Mouse (Mus musculus) macrophage (primary cell): Measurements from ENCODE around the gene Fzd2. TPM values are rescaled to one million over a fixed set of nuclear protein-coding genes. Genes with fewer than 3 reads are reported as not detected.

ENCODE experiments used
- H3K27ac ChIP-seq: fragments of 350-480 bp; formaldehyde crosslinking; 2 replicates; pipeline ENCODE4 v1.9.0; 2021
- H3K36me3 ChIP-seq: fragments of 350-480 bp; formaldehyde crosslinking; 2 replicates; pipeline ENCODE4 v1.9.0; 2021; ENCODE audit errors: inconsistent target
- H3K4me3 ChIP-seq: fragments of 350-480 bp; formaldehyde crosslinking; 2 replicates; pipeline ENCODE4 v1.9.0; 2021; ENCODE audit errors: inconsistent target
- H3K79me2 ChIP-seq: fragments of 350-480 bp; formaldehyde crosslinking; 2 replicates; pipeline ENCODE4 v1.9.0; 2021; ENCODE audit errors: inconsistent target
- WGBS: methylation state at CpG from one replicate; pipeline ENCODE4 v1.1.7; 2026; ENCODE audit warnings: inconsistent platforms; ENCODE audit not compliant: missing documents; 5-methylcytosine and 5-hydroxymethylcytosine counted together
- polyA plus RNA-seq: library from polyadenylated mRNA; stranded (reverse); fragments of 250-400 nt; gene quantifications from 3 replicates; pipeline ENCODE4 v1.2.4, GENCODE M21; 2018; ENCODE audit warnings: inconsistent platforms

The Fzd2 gene
- polyA plus RNA-seq, 1 experiment from 2014 or later = not detected

DNA sequence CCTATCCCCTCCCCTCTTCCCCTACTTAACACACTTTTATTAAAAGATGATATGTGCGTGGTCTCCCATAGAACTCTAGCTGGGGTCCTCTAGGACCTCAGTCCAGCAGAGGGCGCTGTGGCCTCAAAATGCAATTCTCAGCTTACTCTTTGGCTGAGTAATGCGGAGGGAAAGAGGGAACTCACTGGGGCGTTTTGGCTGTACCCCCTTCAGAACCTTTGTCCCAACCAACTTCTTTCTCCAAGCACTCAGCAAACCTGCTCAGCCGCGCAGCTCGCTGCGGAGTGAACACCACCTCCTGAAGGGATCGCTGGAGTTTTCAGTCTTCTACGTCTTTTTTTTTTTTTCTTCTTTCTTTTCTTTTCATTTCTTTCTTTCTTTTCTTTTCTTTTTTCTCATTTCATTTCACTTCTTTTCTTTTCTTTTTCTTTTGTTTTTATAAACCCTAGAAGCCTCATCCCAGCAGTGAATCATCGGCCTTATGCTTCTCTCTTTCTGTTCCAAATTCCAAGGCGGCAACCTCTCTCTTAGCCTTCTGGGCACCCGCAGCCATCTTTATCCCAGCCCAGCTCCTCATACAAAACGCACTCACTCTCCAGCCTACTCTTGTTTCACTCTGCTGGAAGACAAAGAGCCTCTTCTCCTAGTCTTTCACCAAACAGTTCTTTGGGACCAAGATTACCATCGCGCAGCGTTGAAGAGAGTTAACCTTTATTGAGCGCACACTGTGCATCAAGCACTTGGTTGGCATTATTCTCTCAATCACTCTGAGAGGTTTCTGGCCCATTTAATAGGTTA is 31.1 kb upstream of the Fzd2 start:
- Histone ChIP-seq H3K27ac (no peak overlapping the region), H3K79me2 (no peaks in the 10 kb centered on the region), H3K4me3 (peak overlapping the region; percentile 8; the same call in 1 of the 2 replicates), H3K36me3 (no peaks in the 10 kb centered on the region)
- WGBS = 27% methylated on average over 17 of the region's 18 CpGs

DNA sequence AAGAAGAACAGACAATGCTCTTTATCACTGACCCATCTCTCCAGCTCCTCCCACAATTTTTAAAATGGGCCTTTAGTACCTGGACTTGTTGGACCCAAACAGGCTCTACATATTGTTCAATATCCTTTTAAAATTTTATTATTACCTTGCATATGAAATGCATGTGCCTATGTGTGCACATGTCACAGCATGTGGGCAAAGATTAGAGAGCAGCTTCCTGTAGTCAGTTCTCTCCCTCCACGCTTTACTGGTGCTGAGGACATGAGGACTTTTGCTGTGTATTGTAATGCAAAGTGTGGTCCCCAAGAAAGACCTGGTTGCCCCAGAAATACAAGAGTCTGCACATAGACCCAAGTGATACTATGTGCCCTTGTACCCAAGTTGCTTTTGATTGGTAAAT is 29.2 kb upstream of the Fzd2 start:
- WGBS = 75% methylated on average over 1 of the region's 1 CpGs

DNA sequence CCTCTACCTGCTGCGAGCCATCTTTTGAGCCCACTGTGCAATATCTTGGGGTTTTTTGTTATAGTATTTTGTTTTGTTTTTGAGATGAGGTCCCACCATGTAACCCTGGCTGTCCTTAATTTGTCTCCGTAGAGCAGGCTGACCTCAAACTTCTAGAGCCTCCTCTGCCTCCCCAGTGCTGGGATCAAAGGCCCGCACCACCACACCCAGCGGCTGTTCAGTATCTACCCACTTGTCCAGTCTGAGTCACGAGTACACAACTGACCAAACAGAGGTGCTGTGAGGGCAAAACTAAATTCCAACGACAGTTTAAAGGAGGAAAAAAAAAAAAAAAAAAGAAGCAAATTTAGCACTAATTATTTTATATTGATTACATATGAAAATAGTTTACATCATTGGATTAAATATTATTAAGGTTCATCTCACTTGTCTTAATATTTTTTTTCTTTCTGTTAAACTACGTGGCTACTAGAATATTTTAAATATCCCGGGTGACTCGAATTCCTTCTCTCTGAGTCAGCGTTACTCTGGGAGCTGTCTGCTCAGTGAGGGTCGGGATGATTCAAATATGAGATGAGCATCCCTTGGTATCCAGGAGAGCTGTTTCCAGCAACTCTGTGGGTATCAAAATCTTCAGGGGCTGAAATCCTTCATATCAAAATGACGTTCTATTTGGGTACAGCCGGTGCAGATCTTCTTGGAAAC is 28.0 kb upstream of the Fzd2 start:
- Histone ChIP-seq H3K79me2 (no peaks in the 10 kb centered on the region), H3K4me3 (no peak overlapping the region), H3K27ac (no peak overlapping the region), H3K36me3 (no peaks in the 10 kb centered on the region)
- whole genome bisulfite sequencing = 90% methylated on average over 12 of the region's 13 CpGs

More for the DNA sequence above, 29.2 kb upstream of the Fzd2 start:
- no peak overlapping the region for H3K27ac ChIP-seq
- no peaks in the 10 kb centered on the region for H3K79me2 ChIP-seq
- H3K36me3 ChIP-seq = no peaks in the 10 kb centered on the region
- no peak overlapping the region for H3K4me3 ChIP-seq

DNA sequence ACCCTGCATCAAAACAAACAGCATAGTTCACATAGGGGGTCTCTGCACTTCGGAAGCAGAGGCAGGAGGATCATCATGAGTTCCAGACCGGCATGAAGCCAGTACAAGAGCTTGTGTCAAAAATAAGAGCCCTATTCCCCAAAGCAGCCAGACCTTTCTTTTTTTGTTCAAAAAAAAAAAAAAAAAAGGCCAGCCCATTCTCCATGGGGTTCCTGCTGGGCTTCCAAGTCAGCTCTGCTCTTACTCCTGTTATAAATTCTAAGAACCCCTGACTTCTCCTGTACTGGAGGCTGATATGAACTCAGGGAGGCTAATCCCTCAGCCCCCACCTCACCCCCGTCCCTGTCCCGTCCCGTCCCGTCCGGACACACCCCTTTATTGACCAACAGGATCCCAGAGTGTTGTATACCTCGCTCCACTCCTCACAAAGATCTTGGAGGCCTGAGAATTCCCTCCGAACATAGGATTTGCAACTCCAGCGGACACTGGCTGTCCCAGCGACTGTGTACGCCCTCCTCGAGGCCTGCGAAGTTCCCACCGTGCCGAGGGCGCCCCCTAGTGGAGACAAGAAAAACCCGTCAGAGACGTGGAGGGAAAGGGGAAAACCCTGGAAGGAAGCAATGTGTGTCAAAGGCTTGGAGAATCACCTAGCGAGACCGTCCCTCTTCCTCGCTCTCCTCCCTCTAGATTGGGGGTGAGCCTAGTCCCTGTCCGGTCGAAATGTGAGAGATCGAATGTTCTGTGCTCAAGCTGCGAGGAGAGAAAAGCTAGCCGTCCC is 25.7 kb upstream of the Fzd2 start:
- no peaks in the 10 kb centered on the region for H3K36me3 ChIP-seq
- H3K27ac ChIP-seq = no peak overlapping the region
- H3K4me3 ChIP-seq = no peak overlapping the region
- H3K79me2 ChIP-seq = no peaks in the 10 kb centered on the region
- WGBS = 9% methylated on average over 24 of the region's 27 CpGs

DNA sequence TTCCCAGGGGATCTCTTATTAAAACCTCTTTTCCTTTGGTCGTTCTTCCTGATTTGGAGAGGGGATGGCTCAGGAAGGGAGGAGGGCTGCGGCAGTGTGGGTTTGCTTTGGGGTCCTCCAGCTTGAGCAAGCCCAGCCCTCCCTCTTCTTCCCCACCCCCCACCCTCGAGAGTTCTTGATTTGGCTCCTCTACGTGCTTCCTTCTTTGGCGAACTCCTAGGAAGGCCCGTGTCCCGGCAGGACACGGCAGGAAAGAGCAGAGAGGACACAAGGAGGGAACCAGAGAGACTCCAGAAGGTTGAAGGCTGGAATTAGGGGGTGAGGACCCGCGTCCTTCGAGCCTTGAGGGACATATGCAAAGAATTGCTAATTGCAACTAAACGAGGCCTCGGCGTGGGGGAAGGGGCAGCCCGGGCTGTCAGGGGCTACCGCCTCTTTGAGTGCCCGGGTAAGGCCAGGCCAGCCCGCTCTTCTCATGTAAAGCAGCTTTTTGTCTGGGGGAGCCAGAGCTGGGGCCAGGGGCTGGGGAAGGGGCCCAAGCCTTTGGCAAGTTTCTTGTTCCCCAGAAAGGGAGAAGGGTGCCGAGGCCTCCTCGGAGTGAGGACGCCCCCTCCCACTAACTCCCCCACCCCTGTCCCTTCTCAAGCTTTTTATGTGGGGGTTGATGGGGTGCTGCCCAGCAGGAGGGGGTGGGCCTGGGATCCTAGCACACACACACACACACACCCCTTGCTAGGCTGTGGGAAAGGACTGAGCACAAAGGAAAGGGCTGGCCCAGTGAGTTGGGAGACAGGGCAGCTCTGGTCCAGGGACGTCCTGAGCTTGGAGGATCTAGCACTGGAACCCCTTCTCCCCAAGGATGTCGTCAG is 24.8 kb upstream of the Fzd2 start, which contains the start of gene Gm11627:
Gm11627 (minus strand) TSS at position 297 of the 869 bp plus-strand sequence.
- Histone ChIP-seq H3K4me3 (no peak within 1 kb of the TSS), H3K36me3 (no peaks in the 10 kb centered on the region), H3K79me2 (no peaks in the 10 kb centered on the region), H3K27ac (no peak within 1 kb of the TSS)
- WGBS = 40% methylated on average over 22 of the region's 23 CpGs

DNA sequence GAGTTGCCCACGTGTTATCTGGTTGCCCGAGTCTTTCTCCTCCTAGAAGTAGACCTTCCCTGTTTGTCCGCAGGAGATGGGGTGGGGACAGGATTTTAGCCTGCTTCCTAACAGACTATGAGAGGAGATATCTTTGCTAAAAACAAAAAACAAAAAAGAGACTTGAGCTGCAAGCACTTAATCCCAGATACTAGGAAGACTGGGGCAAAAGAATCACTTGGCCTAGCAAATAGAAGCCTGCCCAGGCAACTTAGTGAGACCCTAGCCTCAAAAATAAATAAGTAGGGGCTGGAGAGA is 24.2 kb upstream of the Fzd2 start:
- H3K27ac ChIP-seq = no peak overlapping the region
- no peaks in the 10 kb centered on the region for H3K79me2 ChIP-seq
- no peaks in the 10 kb centered on the region for H3K36me3 ChIP-seq
- no peak overlapping the region for H3K4me3 ChIP-seq
- WGBS = 88% methylated on average over 3 of the region's 3 CpGs

DNA sequence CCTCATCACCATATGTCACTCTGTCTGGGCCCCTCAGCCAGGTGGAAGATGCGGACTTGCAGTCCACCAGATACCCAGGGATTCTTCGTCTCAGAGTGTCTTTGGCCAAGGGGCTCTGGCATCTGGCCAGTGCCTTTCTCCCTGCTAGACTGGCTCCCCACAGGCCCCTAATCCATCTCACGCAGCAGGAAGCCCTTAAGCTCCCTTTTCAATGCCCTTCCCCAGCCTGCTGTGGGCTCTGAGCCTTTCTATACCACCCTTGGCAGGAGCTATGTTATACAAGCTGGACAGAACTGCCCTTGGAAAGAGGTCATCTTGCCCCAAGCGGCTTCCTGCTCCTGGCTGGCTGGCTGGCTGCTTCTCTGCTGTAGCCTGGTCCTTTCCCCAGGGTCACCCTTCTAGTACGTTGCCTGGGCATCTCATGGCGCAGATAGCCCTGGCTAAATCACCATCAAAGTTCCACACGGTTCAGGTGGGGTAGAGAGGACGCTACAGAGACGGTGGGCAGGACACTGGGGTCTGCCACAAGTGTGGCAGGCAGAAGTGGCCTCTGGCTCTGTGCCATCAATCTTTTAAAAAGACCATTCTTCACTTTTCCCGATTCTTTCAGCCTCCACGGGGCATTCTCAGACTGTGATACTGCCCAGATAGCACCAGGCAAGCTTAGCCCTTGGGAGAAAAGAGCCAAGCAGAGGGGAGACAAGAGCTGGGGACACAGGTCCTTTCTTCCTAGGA is 22.7 kb upstream of the Fzd2 start:
- Histone ChIP-seq H3K36me3 (no peaks in the 10 kb centered on the region), H3K27ac (no peak overlapping the region), H3K4me3 (no peak overlapping the region), H3K79me2 (no peaks in the 10 kb centered on the region)
- 50% methylated on average over 11 of the region's 11 CpGs for WGBS

DNA sequence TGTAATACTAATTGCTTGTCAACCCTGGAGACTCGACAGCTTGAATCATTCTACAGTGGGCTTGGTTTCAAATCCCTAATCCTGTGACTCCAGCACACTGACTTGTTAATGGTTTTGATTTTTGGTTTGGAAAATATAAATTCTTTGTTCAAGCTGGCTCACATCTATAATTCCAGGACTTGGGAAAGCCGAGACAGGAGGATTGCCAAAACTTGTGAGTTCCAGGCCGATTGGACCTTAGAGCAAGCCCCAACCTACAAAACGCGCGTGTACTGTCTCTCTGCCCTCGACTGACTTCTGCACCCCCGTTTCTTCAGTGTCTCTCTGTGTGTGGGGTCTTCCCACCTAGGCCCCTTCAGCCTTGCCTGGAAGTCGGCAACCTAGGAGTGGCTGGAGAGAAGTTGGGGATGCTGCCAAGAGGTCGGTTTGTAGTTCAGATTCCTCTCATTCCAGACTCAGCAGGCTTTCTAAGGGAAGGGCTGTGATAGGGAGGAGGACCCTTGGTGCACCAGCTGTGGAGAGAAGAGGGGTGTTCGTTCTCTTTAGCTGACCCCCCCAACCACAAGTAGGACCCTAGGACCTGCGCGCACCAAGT is 22.1 kb upstream of the Fzd2 start:
- Histone ChIP-seq H3K36me3 (no peaks in the 10 kb centered on the region), H3K4me3 (no peak overlapping the region), H3K27ac (no peak overlapping the region), H3K79me2 (no peaks in the 10 kb centered on the region)
- WGBS = 68% methylated on average over 13 of the region's 13 CpGs

DNA sequence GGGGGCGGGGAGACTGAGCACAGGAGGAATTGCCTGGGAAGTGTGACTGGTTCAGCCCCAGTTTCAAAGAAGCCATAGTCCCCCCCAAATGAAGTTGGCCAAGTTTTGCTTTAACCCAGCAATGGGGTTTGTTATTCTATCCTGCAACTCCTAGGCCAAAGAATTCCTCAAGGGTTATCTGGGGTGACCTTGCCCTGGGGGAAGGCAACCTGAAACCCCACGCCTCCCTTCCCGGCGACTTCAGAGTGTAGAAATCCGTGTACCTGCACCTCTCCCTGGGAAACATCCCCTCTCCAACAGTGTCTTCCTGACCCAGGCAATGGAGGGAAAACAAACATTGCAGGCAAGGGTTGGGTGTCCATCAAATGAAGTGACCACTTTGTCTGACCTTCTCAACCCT is 21.5 kb upstream of the Fzd2 start:
- Histone ChIP-seq H3K79me2 (no peaks in the 10 kb centered on the region), H3K36me3 (no peaks in the 10 kb centered on the region), H3K27ac (no peak overlapping the region), H3K4me3 (no peak overlapping the region)
- 55% methylated on average over 5 of the region's 5 CpGs for WGBS

DNA sequence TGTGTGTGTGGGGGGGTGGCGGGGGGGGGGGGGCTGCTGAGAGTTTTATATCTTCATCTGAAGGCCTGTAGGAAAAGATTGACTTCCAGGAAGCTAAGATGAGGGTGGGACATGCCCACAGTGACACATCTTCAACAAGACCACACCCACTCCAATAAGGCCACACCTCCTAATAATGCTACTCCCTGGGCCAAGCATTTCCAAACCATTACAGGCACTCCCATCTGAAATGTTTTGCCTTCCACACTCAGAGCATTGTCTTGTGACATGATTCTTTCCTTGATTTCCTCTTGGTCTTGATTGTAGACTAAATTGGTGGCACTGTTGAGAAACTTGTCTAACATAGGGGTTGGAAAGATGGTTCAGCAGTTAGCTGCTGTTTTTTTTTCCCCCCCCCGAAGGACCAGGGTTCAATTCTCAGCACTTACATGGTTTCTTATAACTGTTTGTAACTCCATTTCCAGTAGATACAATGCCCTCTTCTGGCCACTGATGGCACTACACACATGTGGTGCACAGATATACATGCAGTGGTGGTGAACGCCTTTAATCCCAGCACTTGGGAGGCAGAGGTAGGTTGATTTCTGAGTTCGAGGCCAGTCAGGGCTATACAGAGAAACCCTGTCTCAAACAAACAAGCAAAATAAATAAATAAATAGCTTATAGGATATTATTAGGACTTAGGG is 17.6 kb upstream of the Fzd2 start:
- WGBS = 93% methylated on average over 4 of the region's 4 CpGs
- no peaks in the 10 kb centered on the region for H3K79me2 ChIP-seq
- no peak overlapping the region for H3K27ac ChIP-seq
- H3K36me3 ChIP-seq = no peaks in the 10 kb centered on the region
- H3K4me3 ChIP-seq = no peak overlapping the region

DNA sequence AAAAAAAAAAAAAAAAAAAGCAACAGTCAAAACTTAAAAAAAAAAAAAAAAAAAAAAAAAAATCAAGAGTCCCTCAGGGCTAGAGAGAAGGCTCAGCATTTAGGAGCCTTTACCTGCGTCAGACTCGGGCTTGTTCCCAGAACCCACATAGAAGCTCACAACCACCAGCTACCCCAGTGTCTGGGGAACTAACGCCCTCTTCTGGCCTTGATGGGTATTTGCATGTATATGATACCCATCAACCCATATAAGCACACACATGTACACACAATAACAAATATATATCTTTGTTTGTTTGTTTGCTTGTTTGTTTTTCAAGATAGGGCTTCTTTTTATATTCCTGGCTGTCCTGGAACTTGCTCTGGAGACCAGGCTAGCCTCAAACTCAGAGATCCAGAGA is 16.6 kb upstream of the Fzd2 start:
- no peaks in the 10 kb centered on the region for H3K79me2 ChIP-seq
- no peak overlapping the region for H3K27ac ChIP-seq
- H3K36me3 ChIP-seq = no peaks in the 10 kb centered on the region
- 91% methylated on average over 2 of the region's 3 CpGs for WGBS
- H3K4me3 ChIP-seq = no peak overlapping the region

DNA sequence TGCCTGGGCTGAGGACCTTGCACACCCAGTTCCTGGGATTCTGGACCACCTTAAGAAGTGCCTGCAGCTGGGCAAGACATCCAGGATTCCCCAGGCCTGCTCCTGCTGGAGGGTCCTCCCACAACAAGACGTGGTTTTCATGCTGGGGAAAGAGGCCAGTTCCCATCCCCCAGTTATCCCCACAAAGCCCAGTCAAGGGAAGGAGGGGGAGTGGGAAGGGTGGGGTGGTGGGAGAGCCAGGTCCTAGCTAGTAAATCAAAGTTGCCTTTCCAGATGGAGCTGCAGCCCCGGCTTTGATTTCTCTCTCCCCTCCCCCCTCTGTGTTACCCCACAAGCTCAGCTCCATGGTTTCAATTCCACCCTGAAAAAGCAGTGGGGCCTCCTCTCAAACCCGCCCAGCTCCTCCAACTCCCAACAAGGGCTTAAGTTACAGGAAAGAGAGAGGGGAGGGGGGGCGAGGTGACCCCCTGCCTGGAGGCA is 8.8 kb upstream of the Fzd2 start:
- 52% methylated on average over 4 of the region's 4 CpGs for WGBS
- Histone ChIP-seq H3K27ac (no peak overlapping the region), H3K36me3 (no peaks in the 10 kb centered on the region), H3K4me3 (no peak overlapping the region), H3K79me2 (no peaks in the 10 kb centered on the region)

DNA sequence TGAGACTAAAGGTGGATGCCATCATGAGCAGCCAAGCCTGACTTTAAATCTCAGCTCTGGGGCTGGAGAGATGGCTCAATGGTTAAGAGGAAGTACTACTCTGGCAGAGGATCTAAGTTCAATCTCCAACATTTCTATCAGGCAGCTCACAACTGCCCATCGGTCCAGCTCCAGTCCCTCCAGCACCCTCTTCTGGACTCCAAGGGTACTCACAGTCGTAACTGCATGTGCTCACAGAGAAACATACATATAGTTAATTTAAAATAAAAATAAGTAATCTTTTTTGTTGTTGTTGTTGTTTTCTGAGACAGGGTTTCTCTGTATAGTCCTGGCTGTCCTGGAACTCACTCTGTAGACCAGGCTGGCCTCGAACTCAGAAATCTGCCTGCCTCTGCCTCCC is 4.3 kb upstream of the Fzd2 start:
- Histone ChIP-seq H3K4me3 (no peak overlapping the region), H3K36me3 (no peaks in the 10 kb centered on the region), H3K27ac (no peak overlapping the region), H3K79me2 (no peaks in the 10 kb centered on the region)
- 76% methylated on average over 3 of the region's 3 CpGs for WGBS
